Mouse (Mus musculus) mouse embryonic stem cell (cell line): Measurements from ENCODE around the gene Phrf1.

ENCODE experiments used
- in situ Hi-C, 2 experiments: fragments of 300-500 bp; cut with MboI; formaldehyde crosslinking; loops; 1 replicate in 1 of 2; 3 replicates in 1 of 2; pipeline ENCODE4 v1.14.3; 2019 to 2020; ENCODE audit warnings: low sequenced_read_pairs in 2 of 2, low pct_unique_long_range_greater_than_20kb in 1 of 2, mixed read lengths in 1 of 2; ENCODE audit not compliant: unreplicated experiment in 1 of 2

The Phrf1 gene

GRCm38 (mm10) chr7:141228279-141229067 lies at the start of gene Phrf1:
Gene Phrf1, plus strand, starts transcription at chr7:141228784.
- in situ Hi-C loops: no loop called here

GRCm38 (mm10) chr7:141188194-141188593 lies 40.4 kb upstream of the Phrf1 start:
- in situ Hi-C loops: loop anchor here in 1 of 2 experiments (25.0 kb wide), 1 partner anchor 276 kb away; the partner anchor contains the start of genes Cox8b and Nlrp6

- in situ Hi-C loops: loop anchor here in 1 of 2 experiments (25.0 kb wide), 1 partner anchor 276 kb away; the partner anchor contains the start of genes Cox8b and Nlrp6
These were observed 39.9 kb upstream of the Phrf1 start for GRCm38 (mm10) chr7:141188733-141189132.

- in situ Hi-C loops: loop anchor here in 1 of 2 experiments (25.0 kb wide), 1 partner anchor 278 kb away; the partner anchor contains the start of genes Cox8b and Nlrp6
These were observed 38.4 kb upstream of the Phrf1 start for GRCm38 (mm10) chr7:141190220-141190619.

GRCm38 (mm10) chr7:141191036-141191435 lies 37.5 kb upstream of the Phrf1 start:
- in situ Hi-C loops: loop anchor here in 1 of 2 experiments (25.0 kb wide), 1 partner anchor 279 kb away; the partner anchor contains the start of genes Cox8b and Nlrp6

- in situ Hi-C loops: loop anchor here in 1 of 2 experiments (25.0 kb wide), 1 partner anchor 280 kb away; the partner anchor contains the start of genes Cox8b and Nlrp6
These were observed 36.5 kb upstream of the Phrf1 start for GRCm38 (mm10) chr7:141191796-141192685.

- in situ Hi-C loops: loop anchor here in 1 of 2 experiments (25.0 kb wide), 1 partner anchor 281 kb away; the partner anchor contains the start of genes Cox8b and Nlrp6
These were observed 35.7 kb upstream of the Phrf1 start for GRCm38 (mm10) chr7:141192776-141193347.

- in situ Hi-C loops: loop anchor here in 1 of 2 experiments (25.0 kb wide), 1 partner anchor 281 kb away; the partner anchor contains the start of genes Cox8b and Nlrp6
These were observed 35.2 kb upstream of the Phrf1 start for GRCm38 (mm10) chr7:141193348-141193856.

- in situ Hi-C loops: loop anchor here in 1 of 2 experiments (25.0 kb wide), 1 partner anchor 282 kb away; the partner anchor contains the start of genes Cox8b and Nlrp6
These were observed 34.6 kb upstream of the Phrf1 start, which contains the start of the genes Hras and Lrrc56 for GRCm38 (mm10) chr7:141193948-141194347. Gene Hras, minus strand, starts transcription at chr7:141194005. Gene Lrrc56, plus strand, starts transcription at chr7:141194157.

- in situ Hi-C loops: loop anchor here in 1 of 2 experiments (25.0 kb wide), 1 partner anchor 282 kb away; the partner anchor contains the start of genes Cox8b and Nlrp6
These were observed 34.2 kb upstream of the Phrf1 start for GRCm38 (mm10) chr7:141194409-141194808.

- in situ Hi-C loops: loop anchor here in 1 of 2 experiments (25.0 kb wide), 1 partner anchor 283 kb away; the partner anchor contains the start of genes Cox8b and Nlrp6
These were observed 33.8 kb upstream of the Phrf1 start for GRCm38 (mm10) chr7:141194830-141195229.

- in situ Hi-C loops: loop anchor here in 1 of 2 experiments (25.0 kb wide), 1 partner anchor 283 kb away; the partner anchor contains the start of genes Cox8b and Nlrp6
These were observed 32.8 kb upstream of the Phrf1 start for GRCm38 (mm10) chr7:141195754-141196153.

GRCm38 (mm10) chr7:141196619-141197282 lies 31.8 kb upstream of the Phrf1 start:
- in situ Hi-C loops: loop anchor here in 1 of 2 experiments (25.0 kb wide), 1 partner anchor 284 kb away; the partner anchor contains the start of genes Cox8b and Nlrp6

GRCm38 (mm10) chr7:141198121-141198520 lies 30.5 kb upstream of the Phrf1 start:
- in situ Hi-C loops: loop anchor here in 1 of 2 experiments (25.0 kb wide), 1 partner anchor 286 kb away; the partner anchor contains the start of genes Cox8b and Nlrp6

GRCm38 (mm10) chr7:141204546-141204945 lies 24.0 kb upstream of the Phrf1 start:
- in situ Hi-C loops: no loop called here

GRCm38 (mm10) chr7:141205504-141205903 lies 23.1 kb upstream of the Phrf1 start:
- in situ Hi-C loops: no loop called here
